Mouse (Mus musculus) forebrain, embryonic 14.5 days (tissue): ENCODE measurements around the gene Vegfb. TPM values are rescaled to one million over a fixed set of nuclear protein-coding genes. Genes with fewer than 3 reads are reported as not detected.

Source experiments
- ATAC-seq: fragments of 200-750 bp; cut with Nextera tagmentation; 2 replicates; pipeline ENCODE4 v1.8.0; 2017; ENCODE audit warnings: mild to moderate bottlenecking, moderate library complexity
- DNase-seq: peaks from one replicate; pipeline ENCODE4 v3.0.0-alpha.2; 2015; ENCODE audit warnings: low spot score
- H3K27ac ChIP-seq: fragments of 300-500 bp; sonication (generic); 2 replicates; pipeline ENCODE4 v1.5.1; 2014; ENCODE audit warnings: low read depth, mild to moderate bottlenecking, control low read depth, low read length, moderate library complexity
- H3K27me3 ChIP-seq: fragments of 300-500 bp; sonication (generic); replicated peaks from 2 replicates; pipeline ENCODE4 v1.6.1; 2014; ENCODE audit warnings: low read length, control low read depth, mixed read lengths; ENCODE audit not compliant: control insufficient read depth, insufficient read depth
- H3K36me3 ChIP-seq: fragments of 300-500 bp; sonication (generic); 2 replicates; pipeline ENCODE4 v1.6.1; 2014; ENCODE audit warnings: low read length, control low read depth; ENCODE audit not compliant: control insufficient read depth, insufficient read depth
- H3K4me1 ChIP-seq: fragments of 300-500 bp; sonication (generic); 2 replicates; pipeline ENCODE4 v1.6.1; 2014; ENCODE audit warnings: antibody characterized with exemption, low read length, control low read depth; ENCODE audit not compliant: control insufficient read depth, insufficient read depth
- H3K4me2 ChIP-seq: fragments of 300-500 bp; sonication (generic); 2 replicates; pipeline ENCODE4 v1.6.1; 2014; ENCODE audit warnings: mild to moderate bottlenecking, control low read depth, low read length
- H3K4me3 ChIP-seq: fragments of 300-500 bp; sonication (generic); 2 replicates; pipeline ENCODE4 v1.5.1; 2014; ENCODE audit warnings: low read depth, low read length, control low read depth
- H3K9ac ChIP-seq: fragments of 300-500 bp; sonication (generic); 2 replicates; pipeline ENCODE4 v1.6.1; 2014; ENCODE audit warnings: mild to moderate bottlenecking, low read length, control low read depth, moderate library complexity
- H3K9me3 ChIP-seq: fragments of 300-500 bp; sonication (generic); replicated peaks from 2 replicates; pipeline ENCODE4 v1.6.1; 2016; ENCODE audit warnings: low read length, control low read depth, mixed read lengths; ENCODE audit not compliant: control insufficient read depth
- WGBS: fragments of 180-500 bp; shearing (Covaris S2); extraction: QIAGEN DNeasy Blood & Tissue Kit; methylation state at CpG from one replicate; pipeline ENCODE4 v1.1.7; 2014; 5-methylcytosine and 5-hydroxymethylcytosine counted together
- polyA plus RNA-seq: library from polyadenylated mRNA; unstranded; fragments of >200 nt; fragmentation: Nextera tagmentation; extraction: Ambion mirVana; gene quantifications from 2 replicates; pipeline ENCODE4 v1.2.1, GENCODE M21; 2014

Gene Vegfb
- polyA plus RNA-seq, 1 experiment from 2014 or later, result 24.5 TPM

- Histone ChIP-seq H3K9me3 (no peaks in the 10 kb centered on the region), H3K27me3 (peaks cover 64% of the 10 kb centered on the region), H3K4me1 (peaks cover 5% of the 10 kb centered on the region; the same call in 1 of the 2 replicates), H3K36me3 (no peaks in the 10 kb centered on the region), H3K27ac (no peak overlapping the region), H3K4me3 (peak overlapping the region; percentile 33), H3K9ac (peak overlapping the region; percentile 56), H3K4me2 (peak overlapping the region; percentile 59)
- ATAC-seq (peak; percentile 62), DNase-seq (no peak)
- WGBS, result 5% methylated on average over 55 of the region's 58 CpGs
Measured at GRCm38 (mm10) chr19:6933436-6934194, 53.8 kb downstream of the Vegfb start.

- Histone ChIP-seq H3K4me3 (no peak overlapping the region), H3K4me2 (no peak overlapping the region), H3K9me3 (no peaks in the 10 kb centered on the region), H3K36me3 (no peaks in the 10 kb centered on the region), H3K27me3 (peaks cover 68% of the 10 kb centered on the region), H3K9ac (peak overlapping the region; percentile 56; the same call in 1 of the 2 replicates), H3K4me1 (peaks cover 3% of the 10 kb centered on the region; the same call in 1 of the 2 replicates), H3K27ac (no peak overlapping the region)
- DNase-seq (no peak), ATAC-seq (no peak)
- 17% methylated on average over 4 of the region's 4 CpGs for WGBS
Measured at GRCm38 (mm10) chr19:6933102-6933435, 54.4 kb downstream of the Vegfb start.

Other genes starting within 250 kb of the Vegfb start
- 3.0 and 7.0 TPM in 2 replicates for gene Rps6ka4, start 147.0 kb downstream of the Vegfb start, polyA plus RNA-seq
- 0.07 and 0.37 TPM in 2 replicates for gene Ccdc88b, start 129.4 kb downstream of the Vegfb start, polyA plus RNA-seq
- 125 and 150 TPM in 2 replicates for gene Trmt112, start 78.0 kb downstream of the Vegfb start, polyA plus RNA-seq
- gene Prdx5, start 77.5 kb downstream of the Vegfb start, polyA plus RNA-seq, result 229 and 233 TPM in 2 replicates
- gene Esrra, start 65.8 kb downstream of the Vegfb start, polyA plus RNA-seq, result 6.3 and 7.0 TPM in 2 replicates
- 0.45 and 1.1 TPM in 2 replicates for gene Catsperz, start 62.3 kb downstream of the Vegfb start, polyA plus RNA-seq
- 0.77 and 0.98 TPM in 2 replicates for gene Kcnk4, start 53.1 kb downstream of the Vegfb start, polyA plus RNA-seq
- 77.0 and 81.1 TPM in 2 replicates for gene Bad, start 45.8 kb downstream of the Vegfb start, polyA plus RNA-seq
- gene Gpr137, start 45.2 kb downstream of the Vegfb start, polyA plus RNA-seq, result 38.1 and 45.0 TPM in 2 replicates
- 180 and 194 TPM in 2 replicates for gene Ppp1r14b, start 12.7 kb downstream of the Vegfb start, polyA plus RNA-seq
- 6.7 and 7.7 TPM in 2 replicates for gene Plcb3, start 11.2 kb downstream of the Vegfb start, polyA plus RNA-seq
- gene Fkbp2, start 7.2 kb downstream of the Vegfb start, polyA plus RNA-seq, result 80.1 and 80.4 TPM in 2 replicates
- 22.5 and 25.2 TPM in 2 replicates for gene Dnajc4, start 4.9 kb upstream of the Vegfb start, polyA plus RNA-seq
- gene Nudt22, start 8.5 kb upstream of the Vegfb start, polyA plus RNA-seq, result 18.8 and 21.2 TPM in 2 replicates
- 14.4 and 15.2 TPM in 2 replicates for gene Trpt1, start 8.5 kb upstream of the Vegfb start, polyA plus RNA-seq
- 3.5 TPM in 2 replicates for gene Fermt3, start 31.8 kb upstream of the Vegfb start, polyA plus RNA-seq
- 278 and 287 TPM in 2 replicates for gene Stip1, start 52.3 kb upstream of the Vegfb start, polyA plus RNA-seq
- gene Macrod1, start 69.2 kb upstream of the Vegfb start, polyA plus RNA-seq, result 4.0 and 4.8 TPM in 2 replicates
- gene Flrt1, start 118.1 kb upstream of the Vegfb start, polyA plus RNA-seq, result 9.5 and 12.2 TPM in 2 replicates
- 262 TPM in 2 replicates for gene Otub1, start 218.7 kb upstream of the Vegfb start, polyA plus RNA-seq
- gene Cox8a, start 230.0 kb upstream of the Vegfb start, polyA plus RNA-seq, result 772 and 935 TPM in 2 replicates